Mouse (Mus musculus) left cerebral cortex, adult 9 months (tissue): ENCODE measurements around the gene Sugp2.

Experiments
- DNase-seq, 2 experiments: peaks; one replicate each; pipeline ENCODE4 v3.0.0; 2022; ENCODE audit warnings: low spot score in 2 of 2

Sugp2 gene

DNA sequence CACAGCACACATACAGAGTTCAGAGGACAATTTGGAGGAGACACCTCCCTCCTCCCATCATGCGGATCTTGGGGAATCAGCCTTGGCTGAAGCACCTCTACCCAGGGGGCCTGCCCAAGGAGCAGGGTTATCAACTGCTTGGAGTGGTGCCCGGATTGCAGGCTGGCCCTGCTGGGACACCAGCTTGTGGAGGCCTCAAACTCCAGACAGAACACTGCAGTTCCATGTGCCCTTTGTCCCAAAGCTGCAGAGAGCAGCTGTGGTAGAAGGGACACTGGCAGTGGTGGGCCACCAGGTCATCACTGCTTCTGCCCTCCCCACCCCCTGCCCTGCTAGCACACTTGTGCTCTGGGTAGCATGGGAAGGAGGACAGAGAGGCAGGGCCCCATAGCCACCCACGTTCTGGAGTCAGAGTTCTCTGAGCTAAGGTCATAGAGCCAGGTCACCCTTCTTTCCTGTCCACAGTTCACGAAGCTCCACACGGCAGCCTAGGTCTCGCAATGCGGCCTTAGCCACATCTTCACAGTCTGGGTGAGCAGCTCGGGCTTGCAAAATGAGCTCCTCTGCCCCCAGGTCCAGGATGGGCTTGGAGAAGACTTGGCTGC is 13.7 kb upstream of the Sugp2 start:
- DNase-seq: no peak

DNA sequence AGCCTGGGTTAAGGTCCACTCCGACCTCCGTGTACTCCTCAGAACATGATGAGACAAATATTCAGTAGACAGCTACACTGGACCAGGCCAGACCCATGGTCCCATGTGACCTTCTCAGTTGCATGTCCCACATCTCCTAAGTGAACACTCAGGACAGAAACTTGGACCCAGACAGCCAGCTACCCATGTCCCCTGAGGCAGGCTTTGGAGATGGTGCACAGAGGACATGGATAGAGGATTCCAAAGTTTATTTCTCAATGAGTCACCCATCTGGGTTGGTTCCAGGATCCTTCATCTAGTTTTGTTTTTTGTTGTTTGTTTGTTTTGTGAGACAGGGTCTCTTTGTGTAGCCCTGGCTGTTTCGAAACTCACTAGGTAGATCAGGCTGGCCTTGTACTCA is 13.1 kb upstream of the Sugp2 start:
- no peak for DNase-seq

DNA sequence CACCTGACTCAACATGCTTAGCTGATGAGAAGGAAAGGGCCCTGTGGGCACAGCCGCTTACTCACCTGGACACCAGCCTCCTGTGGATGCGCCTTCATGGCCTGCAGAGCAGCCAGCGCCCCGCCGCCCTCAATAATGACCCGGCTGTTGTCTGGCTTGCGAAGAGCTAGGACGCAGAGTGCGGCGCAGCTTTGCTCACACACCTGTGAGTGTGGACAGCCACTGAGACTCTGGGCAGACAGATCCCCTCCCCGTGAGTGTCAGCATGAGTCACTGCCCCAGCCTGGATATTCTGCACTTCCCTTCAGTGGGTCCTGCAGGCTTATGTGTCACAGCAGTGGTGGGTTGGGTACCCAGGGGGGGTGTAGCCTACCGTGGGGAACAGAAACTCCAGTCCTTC is 12.0 kb upstream of the Sugp2 start:
- no peak for DNase-seq

DNA sequence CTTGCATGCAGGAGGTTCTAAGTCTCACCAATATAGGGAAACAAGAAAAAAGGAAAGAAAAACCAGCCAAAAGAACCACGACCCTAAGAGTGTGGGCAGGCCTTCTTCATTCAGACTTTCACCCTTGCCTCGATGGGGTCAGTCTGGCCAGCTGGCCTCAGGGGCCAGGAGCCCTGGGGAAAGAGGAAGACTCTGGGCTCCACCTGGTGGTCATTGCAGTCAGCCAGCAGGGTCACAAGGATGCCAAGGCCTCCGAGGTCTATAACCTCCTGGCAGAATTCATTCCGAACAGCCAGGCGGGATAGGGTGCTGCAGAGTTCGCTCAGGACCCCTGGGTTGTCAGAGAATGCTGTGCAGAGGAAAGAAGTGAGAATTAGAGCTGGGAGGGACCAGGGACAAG is 10.7 kb upstream of the Sugp2 start:
- DNase-seq: no peak

DNA sequence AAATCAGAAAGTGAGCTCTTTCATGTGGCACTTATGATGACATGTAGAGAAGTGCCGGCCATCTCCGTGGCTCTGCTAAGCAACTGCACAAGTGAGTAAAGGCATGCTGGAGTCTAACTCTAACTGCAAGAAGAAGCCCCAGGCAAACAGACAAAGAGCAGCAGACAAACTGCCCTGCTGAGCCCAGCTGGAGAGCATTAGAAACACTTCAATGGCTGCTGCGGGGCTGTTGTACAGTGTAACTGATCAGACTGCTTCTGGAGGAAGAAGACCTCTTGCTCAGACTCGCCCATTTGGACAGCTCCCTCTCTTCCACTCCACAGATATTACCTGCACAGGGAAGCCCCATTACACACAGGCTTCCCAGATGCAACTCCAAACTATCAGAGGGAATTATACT is 6.0 kb upstream of the Sugp2 start:
- DNase-seq: no peak

DNA sequence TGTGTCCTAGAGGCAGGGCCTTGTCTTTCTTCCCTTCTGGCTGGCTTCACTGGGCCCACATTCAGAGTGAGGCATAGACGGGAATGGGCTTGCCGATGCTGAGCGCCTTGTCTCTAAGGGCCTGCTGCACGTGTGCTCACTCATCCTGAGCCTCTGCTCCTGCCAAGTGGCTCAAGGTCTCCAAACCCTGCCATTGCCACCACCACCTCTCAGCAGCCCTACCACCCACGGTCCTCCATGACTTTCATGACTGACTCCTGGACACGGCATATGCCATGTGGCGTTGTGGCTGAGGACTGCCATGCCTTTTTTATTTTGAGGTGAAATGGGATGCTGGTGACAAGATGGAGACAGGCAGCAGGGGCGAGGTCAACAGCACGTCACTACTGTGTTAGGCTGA is 3.2 kb upstream of the Sugp2 start:
- DNase-seq: no peak

DNA sequence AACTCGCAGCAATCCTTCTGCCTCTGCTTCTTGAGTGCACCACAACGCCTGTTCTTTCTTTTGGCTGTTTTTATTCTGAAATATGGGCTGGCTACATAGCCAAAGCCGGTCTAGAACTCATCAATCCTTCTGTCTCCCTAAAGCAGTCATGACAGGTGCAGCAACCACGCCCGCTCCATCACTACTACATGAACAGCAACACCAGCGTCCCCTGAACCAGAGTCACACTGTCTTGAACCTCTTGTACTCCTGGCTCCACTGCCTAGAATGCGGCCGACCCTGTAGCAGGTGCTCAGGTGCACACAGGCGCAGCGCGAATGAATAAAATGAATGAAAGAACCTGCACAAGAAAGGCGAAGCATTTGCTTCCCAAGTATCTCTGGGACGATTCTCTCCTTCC is 420 bp upstream of the Sugp2 start:
- peak in 1 of 2 experiments; percentile 15 for DNase-seq

DNA sequence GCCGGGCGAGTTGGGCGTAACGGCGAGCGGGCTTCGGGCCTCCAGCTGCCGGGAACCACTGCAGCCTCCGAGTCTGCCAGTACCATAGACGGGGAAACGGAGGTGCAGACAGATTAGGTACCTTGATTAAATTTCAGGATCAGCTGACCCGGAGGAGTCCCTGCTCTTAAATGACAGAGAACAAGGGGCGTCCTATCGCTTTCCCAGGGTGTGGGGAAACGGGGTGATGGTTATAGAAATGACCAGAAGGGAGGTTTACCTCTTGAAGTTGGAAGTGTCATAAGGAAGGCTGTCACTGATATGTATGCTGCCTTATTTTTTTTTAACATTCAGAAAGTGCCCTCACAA is 729 bp downstream of the Sugp2 start:
- DNase-seq: no peak

DNA sequence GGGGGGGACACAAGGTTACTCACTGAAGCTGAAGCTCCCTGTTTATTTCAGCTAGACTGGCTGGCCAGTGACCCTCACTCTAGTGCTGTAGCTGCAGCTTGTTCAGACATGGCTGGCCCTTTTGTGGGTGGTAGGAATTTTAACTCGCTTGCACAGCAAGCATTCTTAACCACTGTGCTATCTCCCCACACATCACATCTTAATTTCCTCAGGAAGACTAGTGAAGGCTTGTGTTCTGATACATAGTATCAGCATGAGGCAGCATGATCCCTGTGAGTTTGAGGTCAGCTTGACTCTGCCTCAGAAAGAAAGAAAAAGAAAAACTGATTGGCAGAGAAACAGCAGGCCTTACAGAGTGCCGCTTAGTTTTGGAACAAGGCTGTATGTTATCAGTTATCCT is 3.8 kb downstream of the Sugp2 start:
- DNase-seq: no peak

DNA sequence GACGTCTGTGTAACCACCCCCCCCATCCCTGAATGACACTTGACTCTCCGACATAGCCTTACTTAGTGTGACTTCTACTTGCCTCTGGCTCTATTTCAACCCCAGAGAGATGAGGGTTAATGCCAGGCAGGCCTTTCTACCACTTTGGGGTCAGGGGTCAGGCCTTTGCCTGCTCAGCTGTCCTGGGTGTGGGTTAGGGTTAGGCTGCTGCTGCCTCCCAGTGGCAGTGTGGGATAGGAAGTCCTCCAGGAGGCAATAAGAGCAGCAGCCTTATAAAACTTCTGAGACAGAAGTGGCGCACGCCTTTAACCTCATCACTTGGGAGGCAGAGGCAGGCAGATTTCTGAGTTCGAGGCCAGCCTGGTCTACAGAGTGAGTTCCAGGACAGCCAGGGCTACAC is 6.6 kb downstream of the Sugp2 start:
- DNase-seq: no peak

DNA sequence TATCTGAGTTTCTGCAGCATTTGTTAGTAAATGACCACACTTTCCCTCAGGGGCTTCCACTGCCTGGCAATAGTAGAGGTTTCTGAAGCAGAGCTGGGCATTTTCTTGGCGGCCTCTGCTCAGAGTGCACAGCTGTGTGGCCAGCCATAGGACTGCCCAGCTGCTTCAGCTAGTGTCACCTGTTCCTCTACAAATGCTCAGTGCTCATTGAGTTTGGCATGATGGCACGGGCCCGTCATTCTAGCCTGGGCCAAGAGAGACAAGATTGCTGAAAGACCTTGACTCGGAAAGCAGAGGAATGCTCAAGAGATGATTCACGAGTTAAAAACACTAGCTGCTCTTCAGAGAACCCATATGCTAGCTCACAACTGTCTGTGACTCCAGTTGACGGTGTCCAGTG is 12.6 kb downstream of the Sugp2 start:
- no peak for DNase-seq

DNA sequence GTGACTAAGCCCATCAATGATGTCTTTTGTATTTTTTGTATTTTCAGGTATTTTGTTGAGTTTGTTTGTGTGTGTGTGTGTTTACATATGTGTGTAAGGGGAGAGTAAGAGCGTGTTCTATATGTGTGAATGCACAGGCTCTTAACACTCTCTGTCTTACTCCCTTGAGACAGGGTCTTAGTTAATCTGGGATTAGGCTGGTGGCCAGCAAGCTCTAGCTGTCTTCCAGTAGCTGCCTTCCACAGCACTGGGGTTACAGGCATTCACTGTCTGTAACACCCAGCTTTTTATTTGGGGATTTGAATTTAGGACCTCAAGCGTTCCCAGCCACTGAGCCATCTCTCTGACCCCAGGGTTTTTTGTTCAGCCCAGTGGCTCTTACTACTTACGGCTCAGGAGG is 13.8 kb downstream of the Sugp2 start:
- DNase-seq: no peak

DNA sequence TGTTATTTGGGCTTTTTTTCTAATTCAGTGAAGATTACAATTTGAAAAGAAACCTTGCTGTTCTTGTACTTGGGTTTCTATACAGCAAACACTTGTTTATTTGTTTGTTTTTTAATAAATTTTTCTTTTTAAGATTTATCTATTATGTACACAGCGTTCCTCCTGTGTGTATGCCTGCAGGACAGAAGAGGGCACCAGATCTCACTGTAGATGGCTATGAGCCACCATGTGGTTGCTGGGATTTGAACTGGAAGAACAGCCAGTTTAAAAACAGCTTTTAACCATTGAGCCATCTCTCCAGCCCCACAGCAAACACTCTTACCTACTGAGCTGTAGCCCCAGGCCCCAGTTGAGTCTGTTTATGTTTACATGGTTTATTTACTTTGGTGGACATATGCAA is 20.6 kb downstream of the Sugp2 start:
- no peak for DNase-seq

DNA sequence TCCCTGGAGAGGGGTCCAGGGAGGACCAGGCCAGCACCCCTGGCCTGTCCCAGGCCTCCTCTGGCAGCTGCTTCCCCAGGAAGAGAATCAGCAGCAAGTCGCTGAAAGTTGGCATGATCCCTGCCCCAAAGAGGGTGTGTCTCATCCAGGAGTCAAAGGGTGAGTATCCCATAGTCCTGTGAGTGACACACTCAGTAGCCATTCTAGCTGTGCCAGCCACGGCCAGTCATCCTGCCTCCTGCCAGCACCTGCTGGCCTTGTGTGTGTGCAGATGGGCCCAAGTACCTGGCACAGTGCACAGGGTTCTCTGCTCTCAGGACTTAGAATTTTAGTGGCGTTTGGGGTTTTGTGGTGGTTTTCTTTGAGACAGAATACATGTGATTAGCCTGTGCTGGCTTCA is 23.4 kb downstream of the Sugp2 start:
- DNase-seq: no peak

DNA sequence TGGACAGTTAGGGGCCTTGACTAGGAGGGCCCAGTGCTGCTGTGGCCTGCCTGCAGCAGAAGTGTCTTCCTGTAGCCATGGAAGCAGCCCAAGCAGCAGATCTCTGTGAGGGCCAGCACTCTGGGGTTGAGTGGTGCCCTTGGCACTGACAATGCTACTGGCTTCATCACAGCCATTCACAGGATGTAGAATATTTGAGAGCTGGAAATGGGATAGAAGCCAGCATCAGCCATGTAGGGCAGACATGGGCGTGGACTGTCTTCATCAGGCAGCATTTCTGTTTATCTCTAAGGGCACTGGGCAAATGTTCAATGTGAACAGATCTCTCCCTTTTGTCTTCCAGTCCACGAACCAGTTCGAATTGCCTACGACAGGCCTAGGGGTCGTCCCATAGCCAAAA is 24.6 kb downstream of the Sugp2 start:
- no peak for DNase-seq

DNA sequence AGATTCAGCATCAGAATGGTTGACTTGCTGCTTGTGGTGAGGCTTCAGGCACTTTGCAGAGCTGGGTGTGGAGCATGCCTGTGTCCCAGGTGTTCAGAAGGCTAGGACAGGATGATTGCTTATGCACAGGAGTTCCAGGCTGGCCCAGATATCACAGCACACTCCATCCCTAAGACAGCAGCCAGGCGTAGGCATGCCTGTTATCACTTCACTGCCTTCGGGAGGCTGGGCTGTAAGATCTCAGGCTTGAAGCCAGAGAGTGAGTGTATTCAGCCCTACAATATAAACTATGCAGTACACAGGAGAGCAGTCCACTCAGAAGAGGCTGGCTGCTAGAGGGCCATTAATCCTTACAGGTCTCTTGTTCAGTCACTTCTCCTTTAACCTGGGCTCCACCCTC is 25.0 kb downstream of the Sugp2 start:
- DNase-seq: no peak

DNA sequence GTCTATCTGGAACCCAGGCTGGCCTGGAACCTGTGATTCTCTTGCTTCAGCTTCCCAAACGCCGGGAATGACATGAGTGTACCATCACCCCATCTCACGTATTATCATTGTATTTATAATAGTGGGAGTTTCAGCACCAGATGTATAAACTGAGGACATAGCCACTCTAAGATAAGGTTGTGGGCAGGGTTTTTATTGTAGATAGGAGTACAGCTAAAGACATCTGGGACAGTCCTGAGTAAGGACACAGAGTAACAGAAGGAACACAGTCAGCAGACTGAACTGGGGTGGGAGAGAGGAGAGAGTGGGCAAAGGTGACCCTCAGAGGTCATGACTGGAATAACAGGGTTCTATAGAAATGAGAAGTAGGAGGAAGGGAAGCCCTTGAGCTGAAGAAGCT is 33.6 kb downstream of the Sugp2 start:
- no peak for DNase-seq

DNA sequence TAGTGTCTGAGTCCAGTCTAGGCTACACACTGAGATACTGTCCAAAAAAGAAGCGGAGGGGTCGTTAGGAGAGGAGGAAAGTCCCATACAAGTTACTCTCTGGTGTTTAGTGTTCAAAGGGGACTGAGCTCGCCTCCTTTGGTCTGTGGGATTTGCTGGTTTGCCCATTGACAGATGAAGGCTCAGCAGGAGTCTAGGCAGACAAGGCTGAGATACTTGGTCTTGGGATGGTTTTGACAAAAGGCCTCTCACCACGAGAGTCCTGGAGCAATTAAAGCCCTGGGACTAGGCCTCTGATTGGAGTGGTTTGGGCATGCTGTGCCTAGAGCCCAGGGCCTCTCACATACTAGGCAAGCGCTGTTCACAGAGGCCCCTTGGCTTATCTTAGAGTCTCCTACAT is 34.3 kb downstream of the Sugp2 start:
- no peak for DNase-seq

DNA sequence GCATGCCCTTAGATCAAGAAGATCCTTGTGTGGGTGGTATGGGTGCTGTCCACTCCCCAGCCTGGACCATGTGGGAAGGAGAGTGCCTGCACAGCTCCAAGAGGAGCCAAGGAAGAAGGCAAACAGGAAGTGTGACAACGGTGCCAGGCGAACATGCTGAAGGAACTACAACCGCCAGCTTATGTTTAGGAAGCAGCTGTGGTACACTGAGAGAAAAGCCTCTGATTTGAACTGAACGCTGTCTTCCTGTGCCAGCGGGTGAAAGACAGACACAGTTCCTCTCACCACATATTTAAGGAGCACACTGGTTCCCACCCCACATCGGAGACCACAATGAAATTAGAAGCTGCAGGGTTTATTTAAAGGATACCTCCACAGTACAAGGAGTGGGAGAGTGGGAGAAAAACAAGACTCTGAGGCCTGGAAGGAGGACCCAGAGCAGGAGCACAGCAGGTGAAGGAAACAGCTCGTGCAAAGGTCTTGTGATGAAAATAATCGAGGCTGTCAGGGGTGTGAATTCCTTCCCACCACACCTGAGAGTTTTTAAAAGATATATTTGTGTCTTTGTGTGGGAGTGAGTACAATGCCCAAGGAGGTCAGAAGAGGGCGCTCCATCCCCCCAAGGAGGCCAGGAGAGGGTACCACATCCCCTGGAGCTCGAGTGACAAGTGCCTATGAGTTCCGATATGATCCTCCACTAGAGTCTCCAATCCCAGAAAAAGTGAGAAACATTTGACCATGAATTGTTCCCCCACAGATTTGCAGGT is 35.0 kb downstream of the Sugp2 start:
- DNase-seq: peak in 1 of 2 experiments; percentile 35

DNA sequence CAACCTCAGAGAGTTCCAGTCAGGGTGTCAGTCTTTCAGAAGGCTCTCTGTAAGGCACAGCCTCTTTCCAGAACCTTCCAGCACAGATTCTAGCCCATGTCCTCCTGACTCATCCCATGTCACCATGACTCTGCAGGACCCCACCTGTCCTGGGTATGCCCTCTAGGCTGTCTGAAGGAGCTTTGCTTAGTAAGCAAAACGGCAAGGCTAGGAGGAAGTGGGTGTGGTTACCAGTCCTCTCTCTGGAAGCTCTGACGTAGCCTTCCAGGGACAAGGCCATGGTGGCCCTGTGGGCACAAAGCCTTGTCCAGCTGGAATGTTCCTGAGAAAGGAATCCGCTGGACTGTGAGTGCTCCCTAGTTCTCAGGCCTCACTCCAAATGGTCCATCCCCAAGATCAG is 38.9 kb downstream of the Sugp2 start:
- DNase-seq: no peak

DNA sequence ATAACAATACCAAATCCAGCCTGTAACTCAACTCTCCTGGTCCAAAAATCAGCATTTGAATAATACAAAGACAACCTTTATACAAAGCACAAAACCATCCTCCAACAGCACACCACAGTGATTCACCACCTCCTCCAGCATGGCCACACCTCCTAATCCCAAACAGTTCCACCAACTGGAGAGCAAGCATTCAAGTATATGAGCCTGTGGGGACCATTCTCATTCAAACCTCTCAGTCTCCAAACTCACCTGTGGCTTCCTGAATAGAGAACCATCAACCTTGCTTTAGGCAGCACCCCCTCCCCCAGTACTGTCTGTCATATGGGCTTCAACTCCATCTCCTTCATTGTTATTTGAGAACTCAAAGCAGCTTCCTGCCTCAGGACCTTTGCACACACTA is 40.3 kb downstream of the Sugp2 start:
- DNase-seq: no peak

DNA sequence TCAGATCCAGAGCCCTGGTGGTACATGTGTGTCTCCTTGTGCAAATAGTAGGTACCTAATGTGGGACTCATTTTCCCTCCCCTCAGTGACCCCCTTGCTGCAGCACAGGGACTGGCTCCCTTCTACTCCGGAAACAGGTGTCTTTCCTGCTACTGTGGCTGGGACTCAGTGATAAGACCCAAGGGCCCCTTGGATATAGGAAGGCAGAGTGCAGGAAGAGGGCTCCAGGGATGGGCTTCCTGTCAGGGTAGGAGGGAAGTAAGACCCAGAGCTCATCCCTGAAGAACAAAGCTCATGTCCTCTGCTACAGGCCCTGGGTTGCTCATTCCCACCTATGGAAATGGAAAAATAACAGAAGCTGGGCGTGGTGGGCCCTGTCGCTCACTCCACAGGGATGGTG is 42.5 kb downstream of the Sugp2 start:
- no peak for DNase-seq

DNA sequence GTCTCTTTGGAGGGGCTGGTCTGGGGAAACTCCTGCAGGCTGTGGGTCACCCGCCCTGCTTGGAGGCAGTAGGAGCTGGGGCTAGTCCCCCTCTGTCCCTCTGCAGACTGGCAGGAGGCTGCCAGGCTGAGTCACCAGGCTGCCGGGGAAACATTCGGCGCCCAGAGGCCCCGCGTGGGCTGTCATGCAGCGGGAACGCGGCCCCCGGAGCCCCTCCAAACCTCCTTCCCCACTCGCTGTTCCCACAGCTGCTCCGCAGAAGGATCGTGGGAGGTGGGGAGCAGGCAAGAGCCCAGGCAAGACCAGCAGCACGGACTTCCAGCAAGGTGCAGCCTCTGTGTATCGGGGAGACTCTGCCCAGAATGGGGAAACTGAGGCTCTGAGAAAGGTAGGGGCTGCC is 44.1 kb downstream of the Sugp2 start:
- DNase-seq: peak in 1 of 2 experiments; percentile 37

DNA sequence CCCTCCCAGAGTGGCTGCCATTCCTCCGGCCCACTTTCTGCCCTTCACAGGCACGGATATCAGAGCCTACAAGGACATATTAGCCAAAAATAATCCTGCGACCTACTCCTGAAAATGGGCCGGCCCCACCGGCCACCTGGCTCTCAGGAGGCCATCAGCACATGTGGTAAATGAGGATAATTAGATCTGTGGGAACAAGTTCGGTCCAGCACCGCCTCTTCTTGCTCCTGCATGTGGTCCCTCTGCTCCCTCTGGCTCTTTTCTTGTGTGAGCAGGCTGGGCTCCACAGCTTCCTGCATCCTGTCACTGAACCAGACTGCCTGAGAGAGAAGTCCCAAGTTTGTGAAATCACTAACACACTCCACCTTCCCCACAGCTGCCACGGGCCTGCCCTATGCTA is 45.2 kb downstream of the Sugp2 start:
- no peak for DNase-seq
